Mouse (Mus musculus): ENCODE results near the gene Nr4a1. TPM values are rescaled to one million over a fixed set of nuclear protein-coding genes. Genes with fewer than 3 reads are reported as not detected.

Gene Nr4a1
- polyA plus RNA-seq, 1 experiment from 2014 or later = 16.0 TPM

- Histone ChIP-seq H3K36me3 (peaks cover 48% of the 10 kb centered on the region), H3K27ac (replicated peaks) (no peak overlapping the region), H3K9me3 (replicated peaks) (no peaks in the 10 kb centered on the region), H3K4me3 (replicated peaks) (no peak overlapping the region), H3K4me1 (peaks cover 27% of the 10 kb centered on the region), H3K9ac (no peak overlapping the region), H3K27me3 (no peaks in the 10 kb centered on the region), H3K4me2 (replicated peaks) (no peak overlapping the region)
- WGBS = 69% methylated on average over 6 of the region's 6 CpGs
- ATAC-seq (ENCODE audit: insufficient number of reproducible peaks, low FRiP score, low TSS enrichment, low read depth) = no peak
Measured at GRCm38 (mm10) chr15:101274380-101274779, 20.3 kb downstream of the Nr4a1 start.

- Histone ChIP-seq H3K4me3 (replicated peaks) (no peak overlapping the region), H3K4me1 (peaks cover 32% of the 10 kb centered on the region), H3K9ac (no peak overlapping the region), H3K36me3 (peaks cover 24% of the 10 kb centered on the region), H3K27me3 (no peaks in the 10 kb centered on the region), H3K4me2 (replicated peaks) (no peak overlapping the region), H3K9me3 (replicated peaks) (no peaks in the 10 kb centered on the region), H3K27ac (replicated peaks) (no peak overlapping the region)
- ATAC-seq (ENCODE audit: insufficient number of reproducible peaks, low FRiP score, low TSS enrichment, low read depth) = no peak
- 35% methylated on average over 11 of the region's 11 CpGs for WGBS
Measured at GRCm38 (mm10) chr15:101277351-101277899, 23.4 kb downstream of the Nr4a1 start.

DNA sequence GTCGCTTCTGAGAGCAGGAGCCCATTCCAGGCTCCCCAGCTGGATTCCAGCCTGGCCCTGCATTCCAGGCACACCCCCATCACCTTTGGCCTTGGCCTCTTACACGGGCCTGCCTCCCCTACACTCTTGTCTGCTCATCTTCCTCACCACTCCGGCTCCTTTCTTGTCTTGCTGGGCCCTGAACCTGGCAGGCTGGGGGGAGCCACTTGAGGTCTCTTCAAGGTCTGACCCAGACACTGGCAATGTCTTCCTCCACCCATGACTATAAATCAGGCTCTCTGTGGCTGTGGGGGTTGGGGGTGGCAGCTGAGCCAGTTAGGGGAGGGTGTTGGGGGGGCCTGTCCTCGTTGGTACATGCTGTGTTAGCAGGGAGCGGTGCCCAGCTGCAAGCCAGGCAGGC is 24.5 kb downstream of the Nr4a1 start:
- H3K4me2 ChIP-seq (replicated peaks) = no peak overlapping the region
- peaks cover 32% of the 10 kb centered on the region for H3K4me1 ChIP-seq
- WGBS = 36% methylated on average over 5 of the region's 5 CpGs
- peaks cover 12% of the 10 kb centered on the region for H3K36me3 ChIP-seq
- ATAC-seq (ENCODE audit: insufficient number of reproducible peaks, low FRiP score, low TSS enrichment, low read depth) = no peak
- H3K9me3 ChIP-seq (replicated peaks) = no peaks in the 10 kb centered on the region
- H3K27me3 ChIP-seq = no peaks in the 10 kb centered on the region
- no peak overlapping the region for H3K4me3 ChIP-seq (replicated peaks)
- no peak overlapping the region for H3K9ac ChIP-seq
- peak overlapping the region; percentile 61 for H3K27ac ChIP-seq (replicated peaks)

DNA sequence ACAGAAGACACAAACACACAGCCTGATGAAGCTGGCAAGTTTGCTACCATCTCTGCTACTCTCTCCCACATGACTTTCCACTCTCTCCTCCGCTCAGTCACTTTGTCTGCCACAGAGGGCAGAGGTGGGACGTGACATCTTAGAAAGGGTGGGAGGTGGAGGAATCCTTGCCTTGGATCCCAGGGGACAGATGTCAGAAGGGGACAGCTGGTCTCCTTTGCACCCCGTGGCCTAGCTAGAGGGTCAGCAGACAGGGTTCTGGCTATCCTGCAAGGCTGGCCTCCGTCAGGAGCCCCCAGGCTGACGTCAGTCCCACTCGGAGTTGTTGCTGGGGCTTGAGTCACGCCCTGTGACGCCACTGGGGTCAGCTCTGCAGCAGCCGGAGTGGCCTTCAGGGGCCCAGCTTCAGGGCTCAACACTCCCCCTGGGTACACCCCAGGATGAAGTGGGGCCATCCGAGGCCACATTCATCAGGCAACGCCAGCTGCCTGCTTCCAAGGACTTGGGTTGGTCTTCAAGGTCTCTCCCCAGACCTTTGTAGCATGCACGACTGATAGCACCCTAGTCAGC is 25.4 kb downstream of the Nr4a1 start:
- Histone ChIP-seq H3K4me1 (peaks cover 32% of the 10 kb centered on the region), H3K27ac (replicated peaks) (no peak overlapping the region), H3K36me3 (0 out of 2 replicates have a peak, but pooled peaks cover 3% of the 10 kb centered on the region), H3K4me2 (replicated peaks) (no peak overlapping the region), H3K27me3 (no peaks in the 10 kb centered on the region), H3K4me3 (replicated peaks) (no peak overlapping the region), H3K9me3 (replicated peaks) (no peaks in the 10 kb centered on the region), H3K9ac (no peak overlapping the region)
- ATAC-seq (ENCODE audit: insufficient number of reproducible peaks, low FRiP score, low TSS enrichment, low read depth) = no peak
- WGBS = 61% methylated on average over 12 of the region's 12 CpGs

DNA sequence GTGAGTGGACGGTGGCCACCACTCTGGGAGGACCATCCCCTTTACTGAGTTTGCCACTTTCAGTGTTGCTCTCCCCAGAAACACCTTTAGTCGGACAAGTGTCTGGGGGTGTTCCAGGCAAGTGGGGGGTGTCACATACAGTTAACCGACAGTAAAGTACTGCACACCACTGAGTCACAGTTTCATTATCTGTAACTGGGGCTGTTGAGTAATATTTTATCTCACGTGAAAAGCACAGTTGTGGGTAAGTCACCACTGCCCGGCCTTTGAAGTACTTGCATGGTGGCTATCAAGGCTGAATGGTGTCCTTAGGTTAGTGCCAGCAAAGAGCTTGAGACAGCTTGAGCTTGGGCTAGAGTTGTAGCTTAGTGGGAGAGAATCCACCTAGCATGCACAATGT is 28.4 kb downstream of the Nr4a1 start:
- H3K27ac ChIP-seq (replicated peaks) = no peak overlapping the region
- H3K36me3 ChIP-seq = peaks cover 13% of the 10 kb centered on the region
- 74% methylated on average over 5 of the region's 5 CpGs for WGBS

DNA sequence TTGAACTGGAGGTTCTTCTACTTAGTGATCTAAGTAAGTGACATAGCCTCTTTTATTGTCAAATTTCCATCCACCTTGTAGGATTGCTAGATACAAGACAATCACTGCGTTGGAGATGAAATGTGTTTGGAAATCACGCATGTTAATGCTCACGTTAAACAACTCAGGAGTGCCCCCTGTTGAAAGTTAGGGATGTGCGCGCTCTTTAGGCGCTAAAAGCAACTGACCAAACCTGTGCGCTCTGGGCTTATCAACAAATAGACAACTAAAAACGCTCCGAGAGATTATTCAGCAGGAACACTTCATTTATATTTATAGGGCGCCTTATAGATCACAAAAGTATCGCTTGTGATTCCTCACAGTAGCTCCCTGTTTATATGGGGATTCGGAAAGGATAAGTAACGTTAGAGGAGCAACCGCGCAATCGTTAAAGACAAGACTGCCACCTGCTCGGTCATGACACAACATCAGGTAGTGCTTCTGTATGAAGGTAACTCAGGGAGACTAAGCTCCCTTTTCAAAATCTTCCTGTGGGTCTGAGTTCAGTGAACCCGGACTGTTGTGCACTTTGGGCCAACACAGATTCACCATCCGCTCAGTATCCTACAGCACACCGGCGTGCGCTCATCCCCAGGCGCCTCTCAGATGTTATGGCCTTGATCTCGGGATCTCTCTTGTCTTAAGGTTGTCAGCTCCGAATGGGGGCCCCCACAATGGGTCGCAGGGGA is 29.3 kb downstream of the Nr4a1 start:
- H3K27me3 ChIP-seq = no peaks in the 10 kb centered on the region
- ATAC-seq (ENCODE audit: insufficient number of reproducible peaks, low FRiP score, low TSS enrichment, low read depth) = peak; percentile 49; the same call in 1 of the 2 replicates
- peaks cover 21% of the 10 kb centered on the region for H3K36me3 ChIP-seq
- H3K4me1 ChIP-seq = peaks cover 31% of the 10 kb centered on the region
- H3K9me3 ChIP-seq (replicated peaks) = no peaks in the 10 kb centered on the region
- H3K27ac ChIP-seq (replicated peaks) = peak overlapping the region; percentile 48
- H3K4me2 ChIP-seq (replicated peaks) = peak overlapping the region; percentile 89
- 1% methylated on average over 26 of the region's 26 CpGs for WGBS
- peak overlapping the region; percentile 85 for H3K4me3 ChIP-seq (replicated peaks)
- H3K9ac ChIP-seq = peak overlapping the region; percentile 36; the same call in 1 of the 2 replicates

More for the DNA sequence above, 28.4 kb downstream of the Nr4a1 start:
- H3K4me3 ChIP-seq (replicated peaks) = no peak overlapping the region
- ATAC-seq (ENCODE audit: insufficient number of reproducible peaks, low FRiP score, low TSS enrichment, low read depth) = no peak
- no peaks in the 10 kb centered on the region for H3K27me3 ChIP-seq
- H3K9ac ChIP-seq = no peak overlapping the region
- H3K4me1 ChIP-seq = peaks cover 39% of the 10 kb centered on the region
- no peaks in the 10 kb centered on the region for H3K9me3 ChIP-seq (replicated peaks)
- no peak overlapping the region for H3K4me2 ChIP-seq (replicated peaks)

- peaks cover 23% of the 10 kb centered on the region for H3K4me1 ChIP-seq
- peak within 1 kb of the TSS; percentile 86 for H3K9ac ChIP-seq
- no peaks in the 10 kb centered on the region for H3K27me3 ChIP-seq
- H3K9me3 ChIP-seq (replicated peaks) = no peaks in the 10 kb centered on the region
- under 1% methylated on average over 61 of the region's 61 CpGs for WGBS
- H3K4me2 ChIP-seq (replicated peaks) = peak within 1 kb of the TSS; percentile 89
- peak within 1 kb of the TSS; percentile 82 for H3K27ac ChIP-seq (replicated peaks)
- peak; percentile 88 for ATAC-seq (ENCODE audit: insufficient number of reproducible peaks, low FRiP score, low TSS enrichment, low read depth)
- H3K4me3 ChIP-seq (replicated peaks) = peak within 1 kb of the TSS; percentile 85
- H3K36me3 ChIP-seq = peaks cover 29% of the 10 kb centered on the region
Measured at GRCm38 (mm10) chr15:101283911-101284750, 30.1 kb downstream of the Nr4a1 start, which contains the start of gene Atg101. TSS of gene Atg101 (plus strand) at chr15:101284272.

GRCm38 (mm10) chr15:101286129-101286770 is 32.2 kb downstream of the Nr4a1 start:
- H3K27me3 ChIP-seq = no peaks in the 10 kb centered on the region
- ATAC-seq (ENCODE audit: insufficient number of reproducible peaks, low FRiP score, low TSS enrichment, low read depth) = no peak
- H3K36me3 ChIP-seq = peaks cover 50% of the 10 kb centered on the region
- H3K4me1 ChIP-seq = peaks cover 17% of the 10 kb centered on the region
- H3K27ac ChIP-seq (replicated peaks) = no peak overlapping the region
- H3K9ac ChIP-seq = no peak overlapping the region
- 65% methylated on average over 9 of the region's 9 CpGs for WGBS
- no peak overlapping the region for H3K4me3 ChIP-seq (replicated peaks)
- no peak overlapping the region for H3K4me2 ChIP-seq (replicated peaks)
- no peaks in the 10 kb centered on the region for H3K9me3 ChIP-seq (replicated peaks)

- H3K9me3 ChIP-seq (replicated peaks) = no peaks in the 10 kb centered on the region
- H3K36me3 ChIP-seq = peaks cover 54% of the 10 kb centered on the region
- no peak overlapping the region for H3K27ac ChIP-seq (replicated peaks)
- no peak overlapping the region for H3K9ac ChIP-seq
- H3K4me3 ChIP-seq (replicated peaks) = no peak overlapping the region
- WGBS = 88% methylated on average over 6 of the region's 6 CpGs
- H3K4me1 ChIP-seq = peaks cover 17% of the 10 kb centered on the region
- no peak overlapping the region for H3K4me2 ChIP-seq (replicated peaks)
- H3K27me3 ChIP-seq = no peaks in the 10 kb centered on the region
- ATAC-seq (ENCODE audit: insufficient number of reproducible peaks, low FRiP score, low TSS enrichment, low read depth) = no peak
Measured at GRCm38 (mm10) chr15:101287361-101287760, 33.3 kb downstream of the Nr4a1 start.

DNA sequence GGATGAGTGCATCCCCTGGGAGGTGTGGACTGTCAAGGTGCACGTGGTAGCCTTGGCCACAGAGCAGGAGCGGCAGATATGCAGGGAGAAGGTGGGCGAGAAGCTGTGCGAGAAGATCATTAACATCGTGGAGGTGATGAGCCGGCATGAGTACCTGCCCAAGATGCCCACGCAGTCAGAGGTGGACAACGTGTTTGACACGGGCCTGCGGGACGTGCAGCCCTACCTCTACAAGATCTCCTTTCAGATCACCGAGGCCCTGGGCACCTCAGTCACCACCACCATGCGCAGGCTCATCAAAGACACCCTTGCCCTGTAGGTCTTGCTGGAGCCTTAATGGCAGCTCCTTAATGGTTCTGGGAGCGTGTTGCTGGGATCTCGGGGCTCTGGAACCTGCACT is 36.3 kb downstream of the Nr4a1 start:
- Histone ChIP-seq H3K4me3 (replicated peaks) (no peak overlapping the region), H3K4me2 (replicated peaks) (no peak overlapping the region), H3K36me3 (peaks cover 54% of the 10 kb centered on the region), H3K4me1 (peaks cover 28% of the 10 kb centered on the region), H3K27ac (replicated peaks) (no peak overlapping the region), H3K9me3 (replicated peaks) (no peaks in the 10 kb centered on the region), H3K27me3 (no peaks in the 10 kb centered on the region), H3K9ac (no peak overlapping the region)
- no peak for ATAC-seq (ENCODE audit: insufficient number of reproducible peaks, low FRiP score, low TSS enrichment, low read depth)
- WGBS = 93% methylated on average over 15 of the region's 15 CpGs
